Mouse (Mus musculus) 3T3-L1 (cell line): ENCODE results near the gene Necab2.

Source experiments
- DNase-seq: peaks from one replicate; pipeline ENCODE4 v3.0.0-alpha.2; 2015; ENCODE audit warnings: low read depth, low spot score

Necab2 gene

DNA sequence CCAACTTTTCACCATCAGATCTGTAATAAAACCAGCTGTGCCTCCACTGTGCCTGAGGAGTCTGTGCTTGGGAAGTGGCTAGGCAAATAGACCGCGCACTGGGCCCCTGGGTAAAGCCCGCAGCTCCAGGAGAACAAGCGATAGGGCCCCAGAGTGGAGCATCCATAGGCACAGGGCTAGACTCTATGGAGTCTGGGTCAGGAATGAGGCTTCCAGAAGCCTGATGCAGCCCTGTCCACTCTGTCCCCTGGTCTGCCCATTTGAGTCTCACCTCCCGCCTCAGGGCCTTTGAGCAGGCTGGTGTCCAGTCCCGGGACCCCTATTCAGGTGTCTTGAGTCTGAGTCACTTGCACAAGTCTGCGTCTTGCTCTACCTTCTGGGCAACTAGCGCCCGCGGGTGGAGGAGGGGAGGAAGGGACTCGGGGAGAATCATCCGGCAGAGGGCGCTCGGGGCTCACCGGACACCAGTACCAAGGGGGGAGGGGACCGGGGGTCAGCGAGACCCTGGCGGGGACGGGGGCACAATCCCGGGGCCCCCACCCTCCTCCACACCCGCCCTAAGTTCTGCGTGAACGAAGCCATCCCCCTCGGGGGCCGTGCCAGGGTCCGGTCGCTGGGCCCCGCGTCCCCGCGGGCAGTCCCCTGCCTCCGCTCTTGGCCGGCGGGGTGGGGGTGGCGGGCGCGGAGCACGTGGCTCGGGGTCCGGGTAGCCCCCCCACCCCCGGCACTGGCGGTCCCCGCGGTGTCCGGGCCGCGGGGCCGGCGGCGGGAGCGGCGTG lies at the start of gene Necab2:
Necab2 (plus strand) TSS at position 509 of the 779 bp plus-strand sequence.
- peak; percentile 40 for DNase-seq

- DNase-seq, result no peak
Observed at GRCm38 (mm10) chr8:119398558-119398957, 48.0 kb upstream of the Necab2 start.

GRCm38 (mm10) chr8:119399255-119399654 lies 47.3 kb upstream of the Necab2 start:
- DNase-seq, result no peak

GRCm38 (mm10) chr8:119400122-119400671 lies 46.3 kb upstream of the Necab2 start:
- DNase-seq, result no peak

DNA sequence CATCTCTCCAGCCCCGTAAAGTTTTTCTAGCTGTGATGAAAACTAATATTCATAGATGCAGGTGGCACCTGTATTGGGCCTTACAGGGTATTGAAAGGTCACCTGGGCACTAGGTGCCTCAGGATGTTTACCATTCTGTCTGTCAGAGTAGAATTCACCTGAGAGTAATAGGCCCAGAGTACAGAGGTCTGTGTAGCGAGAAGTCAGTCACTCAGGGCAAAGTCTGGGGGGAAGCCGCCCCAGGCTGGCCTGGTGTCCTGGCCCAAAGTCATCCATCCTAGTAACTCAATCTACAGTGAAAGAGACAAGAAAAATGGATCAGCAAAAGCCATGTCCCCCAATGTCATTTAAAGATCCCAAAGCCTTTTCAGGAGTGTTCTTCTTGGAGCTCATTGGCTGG lies 45.6 kb upstream of the Necab2 start:
- no peak for DNase-seq

- no peak for DNase-seq
Observed at GRCm38 (mm10) chr8:119403912-119404311, 42.6 kb upstream of the Necab2 start.

GRCm38 (mm10) chr8:119404648-119405047 lies 41.9 kb upstream of the Necab2 start:
- DNase-seq, result no peak

DNA sequence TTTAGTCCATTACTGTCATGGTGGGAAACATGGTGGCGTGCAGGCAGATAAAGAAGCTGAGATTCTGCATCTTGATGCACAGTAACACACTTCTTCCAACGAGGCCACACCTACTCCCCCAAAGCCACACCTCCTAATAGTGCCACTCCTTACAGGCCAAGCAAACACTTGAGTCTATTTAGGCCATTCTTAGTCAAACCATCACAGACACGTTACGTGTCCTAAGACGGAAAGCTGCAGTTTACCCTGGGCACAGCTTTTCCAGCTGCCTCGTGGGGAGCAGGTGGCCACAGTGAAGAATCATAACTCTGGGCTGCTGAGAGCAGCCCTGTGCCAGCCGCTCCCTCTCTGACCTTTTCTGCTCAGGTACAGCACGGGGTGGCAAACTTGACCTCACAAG lies 38.2 kb upstream of the Necab2 start:
- no peak for DNase-seq

GRCm38 (mm10) chr8:119412037-119412734 lies 34.3 kb upstream of the Necab2 start:
- no peak for DNase-seq

- DNase-seq, result peak; percentile 79
Observed at GRCm38 (mm10) chr8:119412735-119413498, 33.6 kb upstream of the Necab2 start.

DNA sequence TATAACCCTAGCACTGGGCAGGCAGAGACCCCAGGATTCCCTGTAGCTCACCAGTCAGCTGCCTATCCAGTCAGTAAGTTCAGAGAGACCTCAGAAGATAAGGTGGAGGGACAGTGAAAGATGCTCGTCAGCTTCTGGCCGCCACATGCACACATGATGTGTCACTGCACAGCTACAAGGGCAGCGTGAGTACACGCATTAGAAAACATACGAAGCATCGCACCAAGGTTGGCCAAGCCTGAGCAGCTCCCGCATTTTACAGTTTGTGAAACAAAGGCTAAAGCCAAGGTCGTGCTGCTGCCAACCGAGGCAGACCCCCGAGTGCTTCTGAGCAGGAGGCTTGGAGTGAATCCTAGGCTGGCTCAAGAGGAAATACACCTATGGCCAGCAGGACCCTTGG lies 32.9 kb upstream of the Necab2 start:
- no peak for DNase-seq

GRCm38 (mm10) chr8:119420318-119420717 lies 26.2 kb upstream of the Necab2 start:
- DNase-seq, result no peak

DNA sequence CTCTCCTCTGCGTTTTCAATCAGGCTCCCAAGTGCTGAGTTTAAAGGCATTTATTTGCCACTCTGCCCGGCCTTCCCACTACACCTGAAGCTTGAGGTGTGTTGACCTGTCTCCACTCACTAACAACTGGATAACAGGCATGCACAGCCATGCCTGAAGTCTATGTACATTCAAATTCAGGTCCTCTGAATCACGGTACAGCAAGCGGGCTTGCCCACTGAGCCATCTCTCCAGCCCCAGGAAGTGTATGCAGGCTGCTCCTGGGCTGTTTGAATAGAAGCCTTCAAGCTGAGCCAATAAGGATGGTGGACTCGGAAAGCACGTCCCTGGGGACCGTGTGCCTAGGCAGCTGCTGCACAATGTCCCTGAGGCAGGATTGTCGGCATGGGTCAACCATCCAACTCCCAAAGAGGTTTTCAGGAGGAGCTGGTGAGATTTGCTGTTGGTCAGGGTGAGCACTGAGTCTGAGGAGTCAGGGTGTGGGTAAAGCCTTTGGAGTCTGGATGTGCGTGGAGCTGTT lies 24.9 kb upstream of the Necab2 start:
- no peak for DNase-seq

- peak; percentile 63 for DNase-seq
Observed at GRCm38 (mm10) chr8:119422123-119422711, 24.3 kb upstream of the Necab2 start.

DNA sequence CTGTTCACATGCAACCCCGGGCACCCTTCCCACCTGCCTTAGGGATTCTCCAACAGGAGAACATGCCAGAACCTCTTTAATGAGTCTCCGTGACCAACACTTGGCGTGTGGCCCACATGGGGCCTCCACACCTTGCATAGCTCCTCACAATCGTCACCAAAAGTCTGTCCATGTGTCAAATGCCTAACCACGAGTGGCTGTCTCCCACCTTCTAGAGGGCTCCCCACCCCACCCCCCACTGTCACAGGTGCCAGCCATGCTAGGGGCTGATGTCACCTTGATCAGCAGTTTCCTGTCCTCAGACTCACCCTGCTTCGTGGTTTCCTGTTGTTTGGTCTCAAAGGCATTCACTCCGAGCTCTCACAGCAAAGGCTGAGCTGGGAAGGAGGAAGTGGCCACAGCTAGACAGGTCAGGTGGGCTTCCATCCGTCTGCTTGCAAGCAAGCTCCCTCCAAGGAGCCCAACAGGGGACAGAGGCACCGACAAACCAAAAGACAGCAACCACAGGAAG lies 22.8 kb upstream of the Necab2 start:
- peak; percentile 64 for DNase-seq

- no peak for DNase-seq
Observed at GRCm38 (mm10) chr8:119424199-119424733, 22.3 kb upstream of the Necab2 start.

DNA sequence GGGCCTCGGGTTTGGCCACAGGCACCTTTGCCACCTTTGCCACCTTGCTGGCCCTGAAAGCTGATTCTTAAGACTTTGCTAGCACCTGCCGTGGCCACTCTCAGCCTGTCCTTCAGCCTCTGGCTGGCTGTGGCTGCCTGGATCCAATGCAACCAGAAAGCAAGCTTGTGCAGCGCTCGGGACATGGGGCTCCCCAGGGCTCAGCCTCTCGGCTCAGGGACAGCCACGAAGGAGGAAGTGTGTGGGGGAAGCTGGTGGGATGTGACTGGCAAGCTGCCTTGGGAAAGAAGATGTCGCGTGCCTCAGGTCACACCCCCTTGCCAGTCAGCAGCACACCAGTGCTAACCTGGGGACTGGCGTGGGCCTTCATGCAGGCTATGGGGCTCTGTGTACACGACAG lies 21.8 kb upstream of the Necab2 start:
- no peak for DNase-seq

DNA sequence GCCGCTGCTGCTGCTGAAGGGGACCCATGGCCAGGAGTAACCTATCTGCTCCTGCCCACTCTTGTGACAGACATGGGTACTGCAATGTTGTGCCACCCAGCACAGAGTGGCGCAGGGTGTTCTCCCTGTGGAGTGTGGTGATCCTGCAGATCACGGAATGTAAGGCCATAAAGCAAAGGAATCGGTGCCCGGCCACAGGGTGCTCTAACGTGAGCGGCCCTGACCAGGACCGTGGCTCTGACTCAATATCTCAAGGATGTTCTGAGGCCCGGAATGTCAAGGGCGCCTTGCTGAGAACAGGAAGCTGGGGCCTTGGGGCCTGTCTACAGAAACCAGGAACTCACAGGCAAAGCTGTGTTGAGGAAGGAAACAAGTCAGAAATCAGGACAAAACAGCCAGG lies 21.0 kb upstream of the Necab2 start:
- DNase-seq, result no peak

DNA sequence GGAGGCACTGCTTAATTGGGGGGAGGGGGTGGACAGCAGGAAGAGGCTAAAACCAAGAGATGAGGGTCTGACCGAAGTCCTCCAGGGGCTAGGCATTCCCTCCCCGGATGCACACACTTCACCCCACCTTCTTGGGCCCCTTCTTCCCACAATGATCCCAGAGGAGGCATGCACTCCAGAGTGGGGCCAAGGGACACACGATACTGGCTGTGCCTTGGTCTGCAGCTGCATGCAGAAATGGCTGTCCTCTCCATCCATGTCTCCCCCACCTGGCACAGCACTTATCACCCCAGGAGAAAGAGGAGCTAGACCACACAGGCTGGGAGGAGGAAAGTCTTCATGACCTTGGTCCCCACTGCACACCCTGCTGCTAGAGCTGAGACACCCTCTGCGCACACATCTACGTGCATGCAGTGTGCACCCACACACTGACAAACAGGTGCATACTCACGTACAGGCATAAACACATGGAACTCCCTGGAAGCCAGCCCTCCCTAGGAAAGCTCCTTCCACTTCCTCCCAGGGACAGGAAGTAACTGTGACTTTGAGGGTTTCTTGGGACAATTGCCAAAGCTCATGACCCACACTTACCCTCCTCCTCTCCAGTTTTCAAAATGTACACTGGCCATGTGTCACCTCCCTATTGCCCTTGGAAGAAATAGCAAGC lies 20.3 kb upstream of the Necab2 start:
- DNase-seq, result no peak

DNA sequence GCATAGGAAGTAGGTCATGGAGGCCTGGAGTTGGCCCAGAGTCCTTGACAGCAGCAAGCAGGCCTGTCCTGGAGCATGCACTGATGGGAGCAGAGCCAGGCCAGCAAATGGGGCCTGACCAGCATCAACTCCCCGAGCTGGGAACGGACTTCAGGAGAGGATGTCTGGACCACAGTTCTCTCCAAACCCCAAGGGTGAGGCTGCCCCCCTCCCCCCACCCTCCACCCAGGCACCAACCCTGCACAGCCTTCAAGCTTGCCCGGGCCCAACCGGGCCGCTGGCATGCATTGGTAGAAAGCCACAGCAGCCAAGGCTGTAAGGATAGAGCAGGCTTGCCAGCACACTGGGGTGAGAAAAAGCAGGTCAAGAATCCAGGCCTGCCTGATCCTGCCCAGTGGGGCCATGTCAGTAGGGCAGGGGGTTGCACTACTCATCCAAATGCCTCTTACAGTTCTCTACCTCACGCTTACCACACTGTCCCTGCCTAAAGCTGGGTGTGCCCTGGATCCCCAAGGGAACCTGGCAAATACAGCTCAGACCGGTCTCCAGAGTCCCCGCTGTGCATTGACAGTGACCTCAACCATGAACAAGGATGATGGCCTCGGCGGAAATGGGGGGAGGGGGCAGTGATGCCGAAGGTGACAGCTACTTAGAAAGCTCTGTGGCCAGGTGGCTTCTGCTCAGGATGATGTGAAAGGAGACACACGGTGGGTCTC lies 18.7 kb upstream of the Necab2 start:
- DNase-seq, result no peak
